Mouse (Mus musculus) heart, adult 2 months (tissue): Measurements from ENCODE around the gene Siglec1. TPM values are rescaled to one million over a fixed set of nuclear protein-coding genes. Genes with fewer than 3 reads are reported as not detected.
"Not testable (repeated sequence)": the region's sequence is repeated elsewhere in the genome, so short reads cannot be mapped to it uniquely, and the experiment has no call there.

Source experiments
- DNase-seq, 2 experiments: peaks; one replicate each; pipeline ENCODE4 v3.0.0; 2021
- H3K27ac ChIP-seq: fragments of 200-600 bp; 2 replicates; pipeline ENCODE4 v1.8.1; 2022
- H3K27me3 ChIP-seq: fragments of 200-500 bp; 2 replicates; pipeline ENCODE4 v1.6.1; 2012; ENCODE audit warnings: mild to moderate bottlenecking, low read length, inconsistent platforms, mixed read lengths; ENCODE audit not compliant: control insufficient read depth, insufficient read depth
- H3K36me3 ChIP-seq: fragments of 200-500 bp; 2 replicates; pipeline ENCODE4 v1.6.1; 2012; ENCODE audit warnings: low read length, inconsistent platforms; ENCODE audit not compliant: control insufficient read depth, insufficient read depth
- H3K4me1 ChIP-seq: fragments of 200-500 bp; 2 replicates; pipeline ENCODE4 v1.6.1; 2011; ENCODE audit warnings: low read length; ENCODE audit not compliant: control insufficient read depth, insufficient read depth
- H3K4me3 ChIP-seq: fragments of 200-600 bp; 2 replicates; pipeline ENCODE4 v1.8.1; 2022
- H3K79me2 ChIP-seq: fragments of 200-500 bp; replicated peaks from 2 replicates; pipeline ENCODE4 v1.6.1; 2012; ENCODE audit warnings: mild to moderate bottlenecking, inconsistent platforms, low read length, moderate library complexity, mixed read lengths; ENCODE audit not compliant: control insufficient read depth, insufficient read depth
- H3K9ac ChIP-seq: fragments of 200-500 bp; 2 replicates; pipeline ENCODE4 v1.6.1; 2012; ENCODE audit warnings: low read depth, mild to moderate bottlenecking, control low read depth, inconsistent platforms, low read length, mixed read lengths
- CTCF ChIP-seq: fragments of 200-600 bp; IDR thresholded peaks from 2 replicates; pipeline ENCODE4 v1.8.1; 2022; ENCODE audit warnings: antibody characterized with exemption, mild to moderate bottlenecking, moderate library complexity
- EP300 ChIP-seq: fragments of 200-500 bp; IDR thresholded peaks from 2 replicates; pipeline ENCODE4 v1.6.1; 2011; ENCODE audit warnings: low read depth, low read length, control low read depth; ENCODE audit not compliant: insufficient read depth
- POLR2A ChIP-seq: fragments of 200-500 bp; IDR thresholded peaks from 2 replicates; pipeline ENCODE4 v1.6.1; 2011; ENCODE audit warnings: mild to moderate bottlenecking, low read depth, low read length, control low read depth; ENCODE audit not compliant: insufficient read depth
- WGBS: fragments of 180-500 bp; shearing (Covaris S2); methylation state at CpG from one replicate; pipeline ENCODE4 v1.1.7; 2018; 5-methylcytosine and 5-hydroxymethylcytosine counted together
- intact Hi-C: fragments of 180-260 bp; cut with DNase I; formaldehyde crosslinking; loops from one replicate; pipeline ENCODE4 v1.15.1; 2025
- polyA plus RNA-seq: library from polyadenylated mRNA; depleted of rRNA; stranded (reverse); fragments of >200 nt; gene quantifications from 2 replicates; pipeline ENCODE4 v1.2.3, GENCODE M21; 2012
- total RNA-seq, 2 experiments: library from RNA; stranded (reverse); gene quantifications; 2 replicates each; pipeline ENCODE4 v1.2.3; 2021

Gene Siglec1
- total and polyA plus RNA-seq, 3 experiments = 2.1 to 3.1 (median 2.5) TPM

- Histone ChIP-seq H3K4me1 (peaks cover 23% of the 10 kb centered on the region), H3K27me3 (no peaks in the 10 kb centered on the region), H3K4me3 (peak overlapping the region; percentile 81; the same call in 1 of the 2 replicates), H3K27ac (peak overlapping the region; percentile 97), H3K36me3 (no peaks in the 10 kb centered on the region), H3K9ac (peak overlapping the region; percentile 75), H3K79me2 (no peaks in the 10 kb centered on the region)
- TF ChIP-seq POLR2A (no peak), EP300 (no peak), CTCF (no peak)
- no peak for DNase-seq
- intact Hi-C loops = loop anchor here (2.0 kb wide), 2 partner anchors 15 to 29 kb away; no protein-coding TSS in a partner anchor
- 60% methylated on average over 9 of the region's 9 CpGs for WGBS
These were observed 39.6 kb upstream of the Siglec1 start for GRCm38 (mm10) chr2:131125964-131126815.

- intact Hi-C loops = loop anchor here (2.0 kb wide), 2 partner anchors 15 to 29 kb away; no protein-coding TSS in a partner anchor
- Histone ChIP-seq H3K9ac (no peak overlapping the region), H3K27ac (peak overlapping the region; percentile 97), H3K4me1 (peaks cover 23% of the 10 kb centered on the region), H3K36me3 (no peaks in the 10 kb centered on the region), H3K27me3 (no peaks in the 10 kb centered on the region), H3K4me3 (no peak overlapping the region), H3K79me2 (no peaks in the 10 kb centered on the region)
- TF ChIP-seq POLR2A (no peak), CTCF (no peak)
- 92% methylated on average over 9 of the region's 9 CpGs for WGBS
- peak in 1 of 2 experiments; percentile 13 for DNase-seq
These were observed 38.8 kb upstream of the Siglec1 start for GRCm38 (mm10) chr2:131125157-131125963.

GRCm38 (mm10) chr2:131124166-131124565, 37.6 kb upstream of the Siglec1 start:
- TF ChIP-seq EP300 = peak; percentile 88
- TF ChIP-seq CTCF = no peak
- peak; percentile 64 for TF ChIP-seq POLR2A
- Histone ChIP-seq H3K79me2 (no peaks in the 10 kb centered on the region), H3K36me3 (no peaks in the 10 kb centered on the region), H3K4me3 (no peak overlapping the region), H3K27ac (peak overlapping the region; percentile 84), H3K9ac (0 out of 2 replicates have a peak overlapping the region, but pooled peaks have one; percentile 30), H3K4me1 (peaks cover 22% of the 10 kb centered on the region), H3K27me3 (no peaks in the 10 kb centered on the region)
- intact Hi-C loops = loop anchor here (2.0 kb wide), 2 partner anchors 17 to 27 kb away; no protein-coding TSS in a partner anchor
- DNase-seq = peak; percentile 61 to 73
- 35% methylated on average over 3 of the region's 3 CpGs for WGBS

GRCm38 (mm10) chr2:131118968-131119574, 32.5 kb upstream of the Siglec1 start:
- TF ChIP-seq EP300 (no peak), POLR2A (no peak), CTCF (no peak)
- H3K4me1 ChIP-seq = peaks cover 4% of the 10 kb centered on the region
- no peak for DNase-seq
- no peaks in the 10 kb centered on the region for H3K79me2 ChIP-seq
- 95% methylated on average over 2 of the region's 2 CpGs for WGBS
- no peaks in the 10 kb centered on the region for H3K27me3 ChIP-seq
- H3K27ac ChIP-seq = no peak overlapping the region
- H3K36me3 ChIP-seq = no peaks in the 10 kb centered on the region
- intact Hi-C loops = no loop called here
- H3K9ac ChIP-seq = no peak overlapping the region
- no peak overlapping the region for H3K4me3 ChIP-seq

- no peak overlapping the region for H3K4me3 ChIP-seq
- H3K79me2 ChIP-seq = no peaks in the 10 kb centered on the region
- H3K9ac ChIP-seq = no peak overlapping the region
- peaks cover 14% of the 10 kb centered on the region for H3K4me1 ChIP-seq
- intact Hi-C loops = no loop called here
- no peak for TF ChIP-seq POLR2A
- no peak overlapping the region; the same call in 1 of the 2 replicates for H3K27ac ChIP-seq
- 87% methylated on average over 5 of the region's 5 CpGs for WGBS
- no peaks in the 10 kb centered on the region for H3K27me3 ChIP-seq
- H3K36me3 ChIP-seq = peaks cover 4% of the 10 kb centered on the region
- DNase-seq = no peak
These were observed 19.4 kb upstream of the Siglec1 start for GRCm38 (mm10) chr2:131105989-131106388.

GRCm38 (mm10) chr2:131105061-131105460, 18.5 kb upstream of the Siglec1 start:
- DNase-seq, H3K79me2 ChIP-seq, H3K4me3 ChIP-seq, intact Hi-C loops, H3K36me3 ChIP-seq, H3K27ac ChIP-seq, H3K27me3 ChIP-seq, H3K9ac ChIP-seq: not testable (repeated sequence)
- peaks cover 14% of the 10 kb centered on the region for H3K4me1 ChIP-seq
- 94% methylated on average over 4 of the region's 4 CpGs for whole genome bisulfite sequencing
